Mouse (Mus musculus) stomach, postnatal 0 days (tissue): Measurements from ENCODE around the gene Il4ra. TPM values are rescaled to one million over a fixed set of nuclear protein-coding genes. Genes with fewer than 3 reads are reported as not detected.
A peak's percentile ranks its signal among the peaks of the same experiment; 100 is the strongest.

ENCODE experiments used
- ATAC-seq: fragments of 200-750 bp; cut with Nextera tagmentation; 2 replicates; pipeline ENCODE4 v1.8.0; 2017; ENCODE audit not compliant: low FRiP score, low TSS enrichment
- DNase-seq: peaks from one replicate; pipeline ENCODE4 v3.0.0-alpha.2; 2016; ENCODE audit warnings: low spot score
- H3K27ac ChIP-seq: fragments of 300-500 bp; sonication (generic); replicated peaks from 2 replicates; pipeline ENCODE4 v1.5.1; 2014; ENCODE audit warnings: mild to moderate bottlenecking, control low read depth
- H3K27me3 ChIP-seq: fragments of 300-500 bp; sonication (generic); 2 replicates; pipeline ENCODE4 v1.6.1; 2014; ENCODE audit warnings: low read length; ENCODE audit not compliant: control insufficient read depth, insufficient read depth
- H3K36me3 ChIP-seq: fragments of 300-500 bp; sonication (generic); 2 replicates; pipeline ENCODE4 v1.6.1; 2014; ENCODE audit warnings: low read length, mixed read lengths; ENCODE audit not compliant: control insufficient read depth, insufficient read depth
- H3K4me1 ChIP-seq: fragments of 300-500 bp; sonication (generic); replicated peaks from 2 replicates; pipeline ENCODE4 v1.6.1; 2014; ENCODE audit warnings: antibody characterized with exemption; ENCODE audit not compliant: control insufficient read depth, insufficient read depth
- H3K4me2 ChIP-seq: fragments of 300-500 bp; sonication (generic); replicated peaks from 2 replicates; pipeline ENCODE4 v1.6.1; 2014; ENCODE audit warnings: low read depth, mild to moderate bottlenecking, control low read depth, moderate library complexity
- H3K4me3 ChIP-seq: fragments of 300-500 bp; sonication (generic); 2 replicates; pipeline ENCODE4 v1.5.1; 2014; ENCODE audit warnings: low read depth, low read length, control low read depth
- H3K9ac ChIP-seq: fragments of 300-500 bp; sonication (generic); 2 replicates; pipeline ENCODE4 v1.6.1; 2014; ENCODE audit warnings: mild to moderate bottlenecking, low read length, control low read depth, mixed read lengths
- H3K9me3 ChIP-seq: fragments of 300-500 bp; sonication (generic); 2 replicates; pipeline ENCODE4 v1.6.1; 2016; ENCODE audit warnings: low read length; ENCODE audit not compliant: control insufficient read depth
- CTCF ChIP-seq: IDR thresholded peaks from 2 replicates; pipeline ENCODE4 v1.5.1; 2016; ENCODE audit warnings: antibody characterized with exemption, low read depth, mild to moderate bottlenecking, moderate library complexity
- EP300 ChIP-seq: optimal IDR thresholded peaks from 2 replicates; pipeline ENCODE3; 2016; ENCODE audit warnings: antibody characterized with exemption
- WGBS: fragments of 180-500 bp; shearing (Covaris S2); extraction: QIAGEN DNeasy Blood & Tissue Kit; methylation state at CpG from one replicate; pipeline ENCODE4 v1.1.7; 2014; 5-methylcytosine and 5-hydroxymethylcytosine counted together
- polyA plus RNA-seq: library from polyadenylated mRNA; unstranded; fragments of >200 nt; fragmentation: Nextera tagmentation; extraction: Ambion mirVana; gene quantifications from 2 replicates; pipeline ENCODE4 v1.2.1, GENCODE M21; 2015

The Il4ra gene
- polyA plus RNA-seq, 1 experiment from 2014 or later, result 13.4 TPM

DNA sequence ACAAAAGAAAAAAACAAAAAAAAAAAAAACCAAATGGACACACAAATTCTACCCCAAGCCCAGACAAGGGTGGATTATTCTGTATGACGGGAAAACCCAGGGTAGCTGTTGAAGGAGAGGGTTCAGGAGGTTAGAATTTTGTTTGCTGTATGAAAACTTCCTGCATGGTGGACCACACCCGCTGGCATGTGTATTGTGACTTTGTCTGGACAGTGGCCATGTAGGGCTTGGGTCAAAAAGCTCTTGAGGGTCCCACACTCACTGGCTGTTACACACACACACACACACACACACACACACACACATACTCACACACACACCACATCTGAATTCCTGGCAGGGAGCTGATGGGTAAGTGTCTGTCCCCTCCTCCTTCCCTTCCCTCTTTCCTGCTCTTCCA, 14.5 kb downstream of the Il4ra start:
- ATAC-seq (peak; percentile 53; the same call in 1 of the 2 replicates), DNase-seq (peak; percentile 55)
- H3K9me3 ChIP-seq, result no peaks in the 10 kb centered on the region
- H3K36me3 ChIP-seq, result peaks cover 21% of the 10 kb centered on the region
- H3K27ac ChIP-seq, result peak overlapping the region; percentile 35; the same call in 1 of the 2 replicates
- WGBS, result 47% methylated on average over 2 of the region's 2 CpGs
- no peak overlapping the region for H3K4me2 ChIP-seq
- H3K4me3 ChIP-seq, result no peak overlapping the region
- TF ChIP-seq EP300 (no peak), CTCF (no peak)
- peaks cover 7% of the 10 kb centered on the region; the same call in 1 of the 2 replicates for H3K4me1 ChIP-seq
- no peaks in the 10 kb centered on the region for H3K27me3 ChIP-seq
- H3K9ac ChIP-seq, result no peak overlapping the region

DNA sequence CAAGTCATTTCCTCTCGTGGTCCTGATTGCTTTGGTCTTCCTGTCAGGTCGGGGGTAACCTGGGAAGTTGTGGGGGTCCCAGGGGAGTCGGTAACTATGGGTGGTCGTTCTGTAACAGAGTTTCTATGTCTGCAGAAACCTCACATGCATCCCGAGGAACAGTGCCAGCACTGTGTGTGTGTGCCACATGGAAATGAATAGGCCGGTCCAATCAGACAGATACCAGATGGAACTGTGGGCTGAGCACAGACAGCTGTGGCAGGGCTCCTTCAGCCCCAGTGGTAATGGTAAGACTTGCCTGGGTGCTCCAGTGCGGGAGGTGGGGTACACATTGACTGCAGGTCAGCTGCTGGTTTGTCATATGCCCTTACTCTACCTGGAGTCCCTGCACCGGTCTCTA, 17.0 kb downstream of the Il4ra start:
- no peak overlapping the region for H3K27ac ChIP-seq
- DNase-seq (no peak), ATAC-seq (no peak)

DNA sequence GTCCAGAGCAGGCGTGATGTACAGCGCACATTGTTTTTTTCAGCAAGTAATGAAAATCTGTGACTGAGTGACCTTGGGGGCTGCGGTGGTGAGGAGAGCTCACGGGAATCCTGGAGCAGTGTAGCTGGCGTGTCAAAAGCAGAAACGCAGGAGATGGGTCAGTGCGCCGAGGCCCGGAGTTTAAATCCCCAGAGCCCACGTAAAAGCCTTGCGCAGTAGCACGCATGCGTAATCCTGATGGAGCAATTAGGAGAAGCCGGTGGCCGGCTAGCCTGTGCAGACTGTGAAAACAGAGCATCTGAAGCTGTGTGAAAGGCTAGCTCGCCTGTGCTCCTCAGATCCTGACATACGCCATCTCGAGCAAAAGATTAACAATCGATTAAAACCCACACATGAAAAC, 20.0 kb downstream of the Il4ra start:
- Histone ChIP-seq H3K4me1 (no peaks in the 10 kb centered on the region), H3K27me3 (no peaks in the 10 kb centered on the region), H3K4me3 (no peak overlapping the region), H3K27ac (no peak overlapping the region), H3K36me3 (peaks cover 42% of the 10 kb centered on the region), H3K9ac (no peak overlapping the region), H3K9me3 (no peaks in the 10 kb centered on the region), H3K4me2 (no peak overlapping the region)
- ATAC-seq (no peak), DNase-seq (no peak)
- TF ChIP-seq CTCF, result no peak
- 80% methylated on average over 19 of the region's 19 CpGs for WGBS

More for the DNA sequence above, 17.0 kb downstream of the Il4ra start:
- no peak for TF ChIP-seq EP300
- no peak for TF ChIP-seq CTCF
- Histone ChIP-seq H3K27me3 (no peaks in the 10 kb centered on the region), H3K4me2 (no peak overlapping the region), H3K4me3 (no peak overlapping the region), H3K4me1 (peaks cover 4% of the 10 kb centered on the region; the same call in 1 of the 2 replicates), H3K36me3 (peaks cover 32% of the 10 kb centered on the region), H3K9ac (no peak overlapping the region), H3K9me3 (no peaks in the 10 kb centered on the region)
- WGBS, result 67% methylated on average over 8 of the region's 8 CpGs

DNA sequence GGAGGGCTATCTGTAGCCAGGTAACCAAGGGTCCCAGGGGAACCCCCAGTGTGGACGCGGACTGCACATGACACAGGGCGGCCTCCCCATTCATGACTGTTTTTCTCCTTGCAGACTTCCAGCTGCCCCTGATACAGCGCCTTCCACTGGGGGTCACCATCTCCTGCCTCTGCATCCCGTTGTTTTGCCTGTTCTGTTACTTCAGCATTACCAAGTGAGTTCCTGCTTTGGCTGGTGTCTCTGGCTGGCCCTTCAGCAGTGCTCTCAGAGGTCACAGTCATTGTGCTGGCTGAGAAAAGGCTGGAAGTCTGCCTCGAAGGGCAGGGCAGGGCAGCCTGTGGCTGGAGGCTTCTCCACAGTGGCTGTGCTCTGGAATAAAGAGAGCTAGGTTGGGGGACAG, 20.8 kb downstream of the Il4ra start:
- no peak overlapping the region for H3K27ac ChIP-seq
- peaks cover 34% of the 10 kb centered on the region for H3K36me3 ChIP-seq
- H3K4me3 ChIP-seq, result no peak overlapping the region
- WGBS, result 69% methylated on average over 6 of the region's 6 CpGs
- DNase-seq (no peak), ATAC-seq (no peak)
- no peaks in the 10 kb centered on the region for H3K9me3 ChIP-seq
- H3K4me1 ChIP-seq, result peaks cover 6% of the 10 kb centered on the region; the same call in 1 of the 2 replicates
- TF ChIP-seq EP300 (no peak), CTCF (0 out of 2 replicates have a peak, but pooled peaks have one; percentile 4)
- no peak overlapping the region for H3K4me2 ChIP-seq
- no peak overlapping the region for H3K9ac ChIP-seq
- H3K27me3 ChIP-seq, result no peaks in the 10 kb centered on the region

DNA sequence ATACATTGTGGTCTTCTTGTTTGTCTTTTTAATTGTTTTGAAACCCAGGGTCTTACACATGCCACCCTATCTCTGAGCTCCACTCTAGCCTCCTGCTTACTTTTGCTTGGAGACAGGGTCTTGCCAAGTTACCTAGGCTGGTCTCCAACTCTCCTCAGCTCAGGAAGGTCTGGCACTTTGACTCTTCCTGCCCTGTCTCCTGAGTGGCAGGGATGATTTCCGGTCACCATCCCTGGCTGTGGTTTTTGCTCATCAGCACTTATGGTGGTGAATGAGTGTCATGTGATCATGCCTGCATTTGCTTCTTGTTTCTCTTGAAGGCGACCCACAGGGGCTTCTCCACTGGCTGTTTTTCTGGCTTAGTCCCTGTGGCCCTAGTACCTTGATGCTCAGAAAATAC, 21.9 kb downstream of the Il4ra start:
- DNase-seq (no peak), ATAC-seq (no peak)
- TF ChIP-seq EP300, result no peak
- no peak for TF ChIP-seq CTCF
- H3K27me3 ChIP-seq, result no peaks in the 10 kb centered on the region
- 82% methylated on average over 2 of the region's 2 CpGs for WGBS
- H3K27ac ChIP-seq, result no peak overlapping the region
- H3K9me3 ChIP-seq, result no peaks in the 10 kb centered on the region
- no peak overlapping the region for H3K9ac ChIP-seq
- peaks cover 6% of the 10 kb centered on the region; the same call in 1 of the 2 replicates for H3K4me1 ChIP-seq
- H3K36me3 ChIP-seq, result peaks cover 31% of the 10 kb centered on the region
- H3K4me3 ChIP-seq, result no peak overlapping the region
- H3K4me2 ChIP-seq, result no peak overlapping the region

DNA sequence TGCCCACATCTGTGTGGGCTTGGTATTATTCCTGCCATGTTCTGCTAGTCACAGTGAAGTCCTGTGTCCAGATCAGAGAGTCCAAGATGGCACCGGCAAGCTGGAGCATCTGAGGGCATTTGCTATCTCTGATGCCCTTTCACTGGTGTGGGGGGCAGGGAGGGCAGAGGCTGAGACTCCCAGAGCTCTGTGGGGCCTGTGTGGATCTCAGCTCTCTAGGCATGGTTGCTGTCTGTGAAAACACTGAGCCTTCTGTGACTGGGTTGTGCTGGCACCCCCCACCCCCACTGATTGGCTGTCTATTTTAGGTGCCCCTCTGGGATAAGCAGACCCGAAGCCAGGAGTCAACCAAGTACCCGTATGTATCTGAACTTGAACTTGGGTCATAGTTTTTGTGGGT, 22.9 kb downstream of the Il4ra start:
- Histone ChIP-seq H3K27ac (0 out of 2 replicates have a peak overlapping the region, but pooled peaks have one; percentile 30), H3K4me3 (no peak overlapping the region), H3K27me3 (no peaks in the 10 kb centered on the region), H3K4me2 (no peak overlapping the region), H3K36me3 (peaks cover 30% of the 10 kb centered on the region), H3K9ac (no peak overlapping the region), H3K4me1 (peaks cover 6% of the 10 kb centered on the region; the same call in 1 of the 2 replicates), H3K9me3 (no peaks in the 10 kb centered on the region)
- no peak for ATAC-seq
- WGBS, result 84% methylated on average over 3 of the region's 3 CpGs
- no peak for TF ChIP-seq EP300
- no peak for TF ChIP-seq CTCF
- no peak for DNase-seq
